Mouse (Mus musculus) induced T-regulatory cell, adult 2 months (primary cell): ENCODE measurements at regions not wholly inside any gene's neighbourhood (a gene's known extent, or its start where the extent isn't known, plus 50 kb on each side); places are given as distances from the start of the nearest gene placed in this dataset.

Experiments
- DNase-seq: peaks from one replicate; pipeline ENCODE4 v3.0.0-alpha.2; 2012; ENCODE audit warnings: low read depth

DNA sequence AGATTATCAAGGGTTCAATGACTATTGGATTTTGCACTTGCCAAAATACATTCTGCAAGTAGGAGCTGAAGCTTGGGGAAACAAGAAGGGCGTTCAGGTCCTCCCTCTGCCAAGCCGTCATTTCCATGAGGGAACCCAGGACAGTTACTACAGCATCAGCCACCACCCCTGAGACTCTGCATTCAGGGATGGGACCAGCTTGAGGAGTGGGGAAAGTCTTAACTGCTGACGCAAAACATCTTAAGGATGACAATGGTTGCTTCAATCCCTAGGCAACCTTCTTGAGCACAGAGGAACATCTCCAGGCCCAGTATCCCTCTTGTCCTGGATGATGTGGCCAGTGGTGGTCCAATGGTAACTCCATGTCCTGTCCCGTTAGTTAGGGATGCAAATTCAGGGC lies 137.2 kb upstream of the Noct start:
- DNase-seq = no peak

DNA sequence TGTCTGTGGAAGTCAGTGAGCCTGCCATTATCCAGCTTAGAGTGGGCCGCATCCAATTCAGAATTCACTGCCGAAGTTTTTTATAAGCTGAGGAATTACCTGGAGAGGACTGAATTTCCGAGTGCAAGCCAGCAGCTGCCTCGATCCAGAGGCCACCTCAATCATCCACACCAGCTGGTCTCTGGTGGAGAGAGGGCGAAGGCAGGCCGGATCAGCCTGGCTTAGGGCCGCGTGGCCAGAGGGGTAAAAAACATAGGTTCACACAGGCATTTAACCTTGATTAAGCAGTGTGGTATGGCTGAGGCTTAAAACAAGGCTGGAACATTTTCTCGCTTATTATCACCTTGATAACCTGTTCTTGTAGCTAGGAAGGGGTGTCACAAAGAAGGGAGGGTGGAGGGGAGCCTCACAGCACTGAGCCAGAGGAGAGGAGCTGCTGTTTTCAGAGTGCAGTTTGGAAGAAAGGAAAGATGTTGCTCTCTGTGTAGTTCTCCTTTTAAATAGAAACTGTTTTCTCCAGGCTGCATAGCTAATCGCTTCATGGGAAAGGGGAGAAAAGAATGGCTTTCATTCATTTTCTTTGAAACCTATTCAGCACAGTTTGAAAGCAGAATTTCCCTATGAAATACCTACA lies 135.1 kb upstream of the Noct start:
- no peak for DNase-seq

DNA sequence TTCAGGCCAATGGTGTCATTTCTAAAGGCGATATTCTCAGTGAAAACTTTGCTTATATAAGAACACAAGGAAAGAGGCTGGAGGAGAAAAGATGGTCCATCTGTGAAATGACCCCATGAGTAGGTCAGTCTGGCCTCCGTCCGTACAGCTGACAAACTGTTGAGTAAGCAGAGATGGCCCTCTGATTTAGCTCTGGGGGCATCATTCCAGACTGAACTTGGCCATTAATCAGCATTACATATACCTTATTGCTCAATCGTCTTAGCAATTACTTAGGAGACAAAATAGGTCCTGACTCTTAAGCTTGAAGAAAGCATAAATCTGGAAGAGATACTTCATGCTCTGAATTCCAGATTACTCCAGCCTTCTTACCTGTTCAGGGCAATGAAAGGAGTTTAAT lies 132.8 kb upstream of the Noct start:
- no peak for DNase-seq

DNA sequence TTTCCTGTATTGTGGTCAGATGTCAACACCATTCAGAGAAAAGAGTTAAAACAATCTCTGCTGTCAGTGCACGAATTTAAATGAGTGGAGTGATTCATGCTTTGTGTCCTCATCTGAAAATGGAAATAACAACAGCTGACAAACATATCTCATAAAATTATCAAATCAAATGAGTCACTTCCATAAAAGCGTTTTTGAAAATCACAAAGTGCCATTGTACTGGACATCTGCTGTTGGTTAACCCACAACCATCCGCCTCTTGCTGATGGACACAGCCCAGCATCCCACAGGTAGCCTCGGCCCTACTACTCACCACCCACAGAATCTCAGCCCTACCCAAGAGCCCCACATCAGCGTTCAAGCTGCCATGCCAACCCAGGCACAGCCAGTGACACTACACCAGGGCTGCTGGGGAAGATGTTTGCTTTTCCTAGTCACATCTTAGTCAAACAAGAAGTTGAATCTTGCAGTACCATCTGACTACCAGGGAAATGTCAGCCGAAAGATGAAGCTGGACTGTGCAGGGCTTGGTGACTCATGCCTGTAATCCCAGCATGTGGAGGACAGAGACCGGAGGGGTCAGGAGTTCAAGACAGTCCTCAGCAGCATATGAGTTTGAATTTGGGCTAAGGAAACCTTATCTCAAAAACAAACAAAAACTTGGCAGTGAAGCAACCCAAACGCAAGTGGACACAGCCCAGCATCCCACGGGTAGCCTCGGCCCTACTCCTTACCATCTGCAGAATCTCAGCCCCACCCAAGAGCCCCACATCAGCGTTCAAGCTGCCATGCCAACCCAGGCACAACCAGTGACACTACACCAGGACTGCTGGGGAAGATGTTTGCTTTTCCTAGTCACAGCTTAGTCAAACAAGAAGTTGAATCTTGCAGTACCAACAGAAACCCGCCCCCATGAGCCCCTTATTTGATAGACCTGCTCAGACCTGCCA lies 131.9 kb upstream of the Noct start:
- DNase-seq = no peak

DNA sequence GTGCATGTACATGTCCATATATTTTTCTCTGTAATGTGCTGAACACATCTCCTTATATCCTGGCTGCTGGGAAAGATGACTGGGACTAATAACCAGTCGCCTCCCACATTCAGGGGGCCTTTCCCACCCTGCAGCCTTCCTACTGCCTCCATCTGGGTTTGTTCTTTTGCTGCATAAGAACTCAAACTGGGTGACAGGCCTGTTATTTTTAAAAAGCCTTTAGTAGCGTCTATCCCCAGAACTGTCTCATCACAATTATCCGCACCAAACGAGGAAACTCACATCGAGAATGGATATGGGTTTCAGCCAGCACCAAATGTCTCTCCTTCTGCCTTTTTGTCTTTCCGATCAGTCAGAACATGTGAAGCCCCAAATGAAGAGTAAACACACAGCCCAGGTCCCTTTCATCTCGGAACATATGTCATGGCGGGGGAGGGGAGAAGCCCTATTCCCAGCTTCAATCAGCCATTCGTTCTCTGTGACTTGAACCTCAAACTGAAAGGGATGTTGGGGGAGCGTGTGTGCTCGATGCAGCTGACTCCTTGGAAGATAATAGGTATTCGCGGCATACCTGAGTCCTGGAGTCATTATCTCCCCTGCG lies 128.3 kb upstream of the Noct start:
- no peak for DNase-seq

DNA sequence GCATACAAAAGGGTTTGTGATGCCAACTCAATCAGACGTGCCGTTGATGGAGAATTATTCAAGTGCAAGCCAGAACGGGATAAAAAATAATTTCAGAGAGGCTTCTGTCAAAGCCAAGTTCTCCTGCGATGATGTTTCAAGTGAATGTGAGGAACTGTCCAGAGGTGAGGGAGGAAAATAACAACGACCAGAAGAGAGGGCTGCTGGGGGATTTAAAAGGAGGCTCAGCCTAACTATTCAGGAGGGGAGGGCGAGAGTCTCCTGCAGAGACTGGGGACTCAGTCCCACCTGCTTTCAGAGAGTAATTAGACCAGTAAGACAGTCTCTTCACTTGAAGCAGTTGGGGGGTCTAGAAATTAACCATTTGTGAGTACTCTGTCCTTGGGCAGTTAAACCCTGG lies 127.7 kb upstream of the Noct start:
- DNase-seq = no peak

DNA sequence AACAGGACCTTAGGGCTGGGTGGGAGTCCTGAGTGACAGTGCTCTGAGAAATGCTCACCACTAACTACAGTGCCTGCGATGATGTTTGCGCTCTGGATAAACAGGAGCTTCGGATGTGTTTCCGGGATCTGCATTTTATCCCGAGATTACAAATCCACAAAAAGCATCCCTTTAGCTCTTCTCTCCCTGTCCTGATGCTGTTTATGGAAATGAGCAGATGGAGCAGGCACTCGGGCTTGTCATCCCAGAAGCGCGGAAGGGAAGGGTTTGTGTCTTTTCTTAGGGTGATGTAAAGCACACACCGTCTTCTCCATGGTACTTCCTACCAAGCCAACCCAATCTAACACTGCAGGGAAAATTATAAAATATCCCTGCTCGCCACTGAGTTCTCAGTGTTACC lies 126.9 kb upstream of the Noct start:
- DNase-seq = no peak

DNA sequence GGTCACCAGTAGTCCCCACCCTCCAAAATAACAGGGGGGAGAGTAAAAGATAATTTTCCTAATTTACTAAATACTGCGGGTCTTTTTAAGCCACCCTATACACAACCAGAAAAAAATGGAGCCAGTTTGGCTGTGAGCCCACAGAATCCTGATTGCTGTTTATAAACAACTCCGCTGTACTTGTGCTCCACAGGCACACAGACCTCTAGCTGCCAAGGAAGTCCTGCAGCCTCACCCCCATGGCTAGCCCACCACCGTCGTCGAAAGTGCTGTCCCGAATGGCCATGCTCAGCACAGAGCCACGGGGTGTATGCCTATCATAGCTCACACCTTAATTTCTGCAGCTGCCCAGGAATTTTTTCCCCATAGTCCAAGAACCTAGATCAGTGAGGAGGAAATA lies 124.3 kb upstream of the Noct start:
- no peak for DNase-seq

DNA sequence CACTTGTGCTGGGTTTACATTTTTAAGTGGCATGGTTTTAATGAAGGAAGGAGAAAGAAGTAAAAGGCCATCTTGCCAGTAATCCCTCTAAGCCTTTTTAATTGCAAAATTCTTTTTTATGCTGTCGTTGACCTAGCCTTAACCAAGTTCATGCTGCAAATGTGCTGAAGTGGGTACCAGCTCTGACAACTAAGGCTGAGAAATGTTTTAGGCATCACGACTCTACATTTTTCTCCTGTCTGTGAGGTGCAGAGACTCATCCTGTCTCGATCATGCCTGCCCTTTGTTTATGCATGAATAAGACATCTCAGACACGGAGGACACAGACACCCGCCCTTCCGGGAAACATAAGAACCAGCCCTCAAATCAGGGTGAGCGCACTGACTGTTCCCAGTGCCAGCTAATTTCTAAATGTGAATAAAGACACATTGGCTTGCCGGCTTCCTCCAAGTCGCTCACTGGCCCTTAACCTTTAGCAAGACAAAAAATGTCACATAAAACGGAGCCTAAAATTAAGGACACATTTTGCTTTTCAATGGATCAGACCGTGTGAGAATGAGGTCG lies 115.5 kb upstream of the Noct start:
- DNase-seq = no peak

DNA sequence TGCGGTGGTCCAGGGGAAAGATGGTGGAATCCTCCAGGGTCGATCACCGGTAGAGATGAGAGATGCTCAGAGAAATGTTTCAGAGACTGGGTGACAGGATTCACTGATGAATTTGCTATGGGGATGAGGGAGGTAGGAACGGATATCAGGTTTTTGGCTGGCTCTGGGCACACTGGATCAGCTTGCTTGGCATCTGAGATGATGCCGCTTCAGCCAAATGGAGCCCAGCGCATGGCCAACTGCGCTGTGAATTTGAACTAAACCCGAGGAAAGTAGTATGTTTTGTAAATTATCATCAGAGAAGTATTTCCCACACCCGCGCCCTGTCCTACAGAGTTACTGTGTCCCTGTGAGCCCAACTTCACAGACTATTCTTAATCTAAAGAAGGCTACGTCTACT lies 113.0 kb upstream of the Noct start:
- no peak for DNase-seq

DNA sequence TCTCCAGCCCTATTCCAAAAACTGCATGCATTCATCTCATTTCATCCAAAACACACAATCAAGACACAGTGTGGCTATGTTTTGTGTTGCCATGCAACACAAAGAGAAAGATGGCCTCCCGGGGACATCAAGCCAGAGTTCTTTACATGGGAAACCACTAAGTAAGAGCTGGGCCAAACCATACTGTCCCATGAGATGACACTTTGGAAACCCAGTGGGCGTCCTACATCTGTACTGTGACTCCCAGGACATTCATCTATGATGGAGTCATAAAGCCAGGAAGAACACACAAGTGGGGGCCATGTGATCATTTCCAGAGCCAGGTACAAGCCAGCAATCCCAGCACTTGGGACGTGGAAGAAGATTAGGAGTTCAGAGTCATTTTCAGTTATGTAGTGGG lies 111.9 kb upstream of the Noct start:
- no peak for DNase-seq

DNA sequence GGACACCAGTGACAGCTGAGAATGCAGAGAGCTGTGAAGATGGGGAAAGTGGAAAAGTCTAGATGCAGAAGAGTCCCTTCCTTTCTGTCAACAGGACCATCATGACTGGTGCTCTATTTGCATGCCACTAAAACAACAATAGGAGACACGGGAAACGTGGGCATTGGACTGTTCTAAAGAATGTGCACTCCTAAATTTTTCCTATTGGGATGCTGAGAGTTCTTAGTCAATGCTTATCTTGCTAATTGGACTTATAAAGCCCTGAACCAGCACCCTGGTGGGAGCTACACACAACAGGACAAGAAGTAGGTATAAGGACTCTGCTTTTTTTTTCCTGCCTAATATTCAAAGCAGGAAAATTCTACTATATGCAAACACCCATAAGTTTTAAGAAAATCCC lies 108.3 kb upstream of the Noct start:
- no peak for DNase-seq

DNA sequence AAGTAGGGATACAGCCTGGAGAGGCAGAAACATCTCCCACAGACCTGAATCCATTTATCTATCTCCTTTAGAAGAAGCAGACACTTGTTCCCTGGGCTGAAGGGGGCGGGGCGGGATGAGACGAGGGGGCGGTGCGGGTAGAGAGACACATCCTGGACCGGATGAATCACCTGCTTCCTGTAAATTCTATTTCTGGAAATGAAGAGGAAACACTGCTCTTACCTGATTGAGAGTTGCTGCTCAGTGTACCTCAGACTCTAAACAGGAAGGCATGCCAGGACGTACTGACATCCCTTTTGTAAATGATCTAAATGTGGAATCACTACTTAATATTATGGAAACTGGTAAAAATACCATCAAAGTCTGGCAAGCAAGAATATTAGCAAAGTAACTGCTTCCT lies 105.5 kb upstream of the Noct start:
- peak; percentile 20 for DNase-seq

DNA sequence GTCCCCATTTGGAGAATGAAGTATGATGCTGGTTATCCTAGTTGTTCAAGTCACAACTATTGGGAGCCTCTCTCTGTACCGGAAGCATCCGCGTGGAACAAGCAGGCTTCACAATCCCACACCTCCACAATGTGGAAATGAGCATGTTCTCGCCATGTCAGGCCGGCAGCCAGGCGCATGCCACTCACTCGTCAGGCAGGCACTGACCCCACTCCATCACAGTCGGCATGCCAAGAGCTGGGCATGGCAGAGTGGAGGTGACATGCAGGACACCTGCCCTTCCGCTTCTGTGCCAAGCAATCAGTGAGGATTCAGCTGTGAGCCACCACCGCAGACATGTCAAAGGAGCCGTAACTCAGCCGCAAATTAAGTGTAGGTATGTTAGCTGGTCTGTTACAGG lies 103.7 kb upstream of the Noct start:
- no peak for DNase-seq

DNA sequence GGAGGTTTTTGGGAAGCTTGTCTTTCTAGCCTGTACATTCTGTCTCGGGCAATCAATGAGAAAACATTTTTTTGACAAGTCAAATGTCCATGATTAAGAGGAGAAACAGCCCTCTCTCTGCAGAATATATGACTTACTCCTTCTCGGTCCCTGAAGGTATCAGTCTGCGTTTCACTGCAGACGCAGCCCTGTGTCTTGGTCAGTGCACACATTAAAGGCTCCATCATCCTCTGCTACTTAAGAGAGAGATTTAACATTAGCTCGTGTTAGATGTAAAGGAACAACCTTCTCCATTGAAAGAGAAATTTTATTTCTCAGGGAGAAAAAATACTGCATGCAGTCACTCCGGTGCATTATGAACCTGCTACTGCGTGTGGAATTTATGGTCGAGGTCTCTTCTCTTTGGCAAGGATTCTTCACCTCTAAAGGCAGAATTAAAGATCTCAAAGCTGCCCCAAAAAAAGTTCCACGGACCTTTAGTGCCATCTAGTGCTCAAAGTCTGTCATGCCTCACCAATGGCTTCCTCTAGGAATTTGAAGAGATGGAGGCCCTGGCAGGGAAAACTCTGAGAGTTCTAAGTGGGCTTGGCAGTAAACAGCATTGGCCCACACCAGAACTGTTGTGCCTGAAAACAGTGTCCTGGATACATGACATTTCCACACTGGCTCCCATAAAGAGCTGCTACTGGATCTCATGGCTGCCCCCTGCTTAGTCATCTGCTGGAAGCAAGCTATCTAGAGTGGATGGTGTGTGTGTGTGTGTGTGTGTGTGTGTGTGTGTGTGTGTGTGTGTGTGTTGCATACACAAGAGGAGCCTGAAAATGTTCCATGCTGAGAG lies 102.3 kb upstream of the Noct start:
- peak; percentile 79 for DNase-seq

DNA sequence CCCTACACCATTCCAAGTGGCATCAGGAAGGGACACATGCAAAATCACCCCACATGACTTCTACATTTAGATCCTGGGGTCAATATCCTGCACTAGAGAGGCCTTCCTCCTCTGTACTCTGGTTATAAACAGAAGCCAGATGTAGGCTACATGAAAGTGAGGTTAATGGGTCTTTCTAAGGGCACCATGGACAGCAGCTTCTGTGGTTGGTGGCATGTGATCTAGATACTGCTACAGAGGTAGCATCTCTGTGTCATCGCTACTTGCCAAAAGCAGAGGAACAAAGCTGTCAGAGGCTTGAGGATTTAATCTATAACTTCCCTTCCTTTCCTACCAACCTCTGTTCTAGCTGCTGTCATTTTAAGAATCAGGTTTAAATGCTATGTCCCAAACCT lies 101.7 kb upstream of the Noct start:
- DNase-seq = no peak

DNA sequence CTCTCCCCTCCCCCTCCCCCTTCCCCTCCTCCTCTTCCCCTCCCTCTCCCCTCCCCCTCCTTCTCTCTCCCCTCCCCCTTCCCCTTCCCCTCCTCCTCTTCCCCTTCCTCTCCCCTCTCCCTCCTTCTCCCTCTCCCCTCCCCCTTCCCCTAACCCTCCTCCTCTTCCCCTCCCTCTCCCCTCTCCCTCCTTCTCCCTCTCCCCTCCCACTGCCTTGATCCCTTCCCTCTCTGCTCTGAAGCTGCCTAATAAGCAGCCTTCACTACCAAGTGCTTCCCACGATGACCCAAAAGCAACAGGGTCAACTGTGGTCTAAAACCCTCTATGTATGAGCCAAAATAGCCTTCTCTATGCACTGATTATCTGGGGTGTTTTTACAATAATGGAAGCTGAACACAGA lies 96.4 kb upstream of the Noct start:
- DNase-seq = no peak

DNA sequence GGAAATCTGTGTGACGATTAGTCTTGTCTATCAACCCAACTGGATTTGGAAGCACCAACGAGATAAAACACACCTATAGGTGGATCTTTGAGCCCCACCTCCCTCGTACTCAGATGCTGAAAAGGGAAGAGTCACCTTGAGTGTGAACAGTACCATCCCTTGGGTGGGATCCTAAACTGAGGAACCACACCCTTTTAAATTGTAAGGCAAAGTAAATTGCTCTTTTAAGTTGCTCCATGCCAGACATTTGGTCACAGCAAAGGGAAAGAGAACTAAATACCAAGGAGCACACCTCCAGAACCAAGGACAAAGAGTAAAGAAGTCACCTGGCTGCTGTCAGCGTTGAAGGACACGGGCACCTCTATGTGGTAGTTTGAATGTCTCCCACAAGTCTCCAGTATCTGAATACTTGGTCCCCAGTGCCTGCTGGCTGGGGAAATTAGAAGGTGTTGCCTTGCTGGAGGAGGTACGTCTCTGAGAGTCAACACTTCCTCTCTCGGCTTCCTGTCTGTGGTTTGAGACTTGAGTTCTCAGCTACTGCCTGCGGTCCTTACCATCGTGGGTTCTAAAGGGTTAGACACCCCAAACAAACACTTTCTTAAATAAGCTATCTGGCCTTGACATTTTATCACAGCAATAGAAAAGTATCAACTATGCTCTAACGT lies 95.6 kb upstream of the Noct start:
- peak; percentile 81 for DNase-seq

DNA sequence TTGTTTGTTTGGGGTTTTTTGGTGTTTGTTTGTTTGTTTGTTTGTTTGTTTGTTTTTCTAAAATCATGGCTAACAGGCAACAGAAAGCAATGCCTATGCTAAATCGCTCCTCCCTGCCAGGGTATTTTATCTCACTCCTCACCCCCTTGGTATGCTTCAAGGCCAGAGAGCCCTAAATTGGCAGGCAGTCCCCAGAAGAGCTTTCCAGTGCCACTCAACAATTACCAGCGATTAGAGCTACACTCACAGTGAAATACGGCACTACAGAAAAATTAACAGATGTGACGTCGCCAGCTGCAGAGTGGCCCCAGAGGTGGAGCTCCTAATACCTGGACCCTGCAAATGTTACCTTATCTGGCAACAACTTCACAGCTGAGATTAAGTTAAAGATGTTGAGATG lies 93.5 kb upstream of the Noct start:
- no peak for DNase-seq

DNA sequence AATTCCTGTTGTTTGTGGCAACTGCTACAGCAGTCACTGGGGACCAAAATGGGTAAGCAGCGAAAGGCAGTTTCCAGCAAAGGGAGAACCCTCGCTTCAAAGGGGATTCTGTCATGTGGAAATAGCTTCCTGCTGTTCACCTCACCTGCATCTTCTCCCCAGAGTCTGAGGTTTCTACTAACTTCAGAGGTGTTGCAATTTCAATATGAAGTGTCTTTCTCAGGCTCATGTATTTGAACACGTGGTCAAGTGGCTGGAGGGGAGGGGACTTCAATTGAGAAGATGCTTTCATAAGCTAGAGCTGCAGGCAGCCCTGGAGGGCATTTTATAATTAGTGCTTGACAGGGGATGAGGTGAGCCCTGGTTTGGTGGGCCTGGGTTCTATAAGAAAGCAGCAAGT lies 92.9 kb upstream of the Noct start:
- DNase-seq = no peak

DNA sequence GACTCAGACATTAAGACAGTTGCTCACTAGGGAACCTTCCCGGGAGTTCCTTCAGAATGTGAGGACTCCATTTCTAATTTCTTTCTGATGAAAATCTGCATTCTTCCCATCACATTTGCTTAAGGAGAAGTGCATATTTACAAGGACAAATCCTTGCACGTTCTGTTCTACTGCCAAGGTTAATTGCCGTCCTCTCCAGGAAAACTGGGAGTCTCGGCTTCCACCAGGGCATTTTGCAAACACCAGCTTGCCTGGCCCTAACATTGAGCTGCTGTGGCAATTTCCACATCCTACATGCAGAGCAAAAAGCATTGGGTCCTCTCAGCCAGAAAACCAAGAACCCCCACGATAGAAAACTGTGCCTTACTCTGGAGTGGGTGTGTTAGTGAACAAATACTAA lies 91.5 kb upstream of the Noct start:
- DNase-seq = no peak

DNA sequence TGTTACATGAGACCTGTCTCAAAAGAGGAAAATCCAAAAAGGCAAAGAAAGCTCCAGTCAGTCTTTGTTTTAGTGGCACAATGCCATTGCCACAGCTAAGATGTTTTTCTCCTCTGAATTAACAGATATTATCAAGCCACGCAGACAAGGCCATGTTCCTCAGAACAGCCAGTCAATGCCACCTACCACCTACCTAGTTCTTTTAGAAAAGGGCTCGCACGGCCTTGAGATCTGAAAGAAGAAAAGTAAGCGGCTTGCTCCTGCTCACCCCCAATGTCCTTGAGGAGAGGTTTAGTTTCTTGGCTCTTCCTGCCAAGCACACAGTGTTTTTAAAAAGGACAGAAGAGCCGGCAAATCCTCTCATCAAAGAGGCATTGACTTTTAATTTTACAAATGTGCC lies 88.7 kb upstream of the Noct start:
- DNase-seq = no peak
